Mouse (Mus musculus) cerebellum, adult (tissue): ENCODE measurements around the gene Cav1.

Experiments
- ATAC-seq: cut with Nextera tagmentation; 2 replicates; pipeline ENCODE4 v1.9.2; 2017; ENCODE audit warnings: mild to moderate bottlenecking, moderate library complexity, mixed read lengths; ENCODE audit not compliant: insufficient number of reproducible peaks, low FRiP score, low TSS enrichment

Gene Cav1

GRCm38 (mm10) chr6:17316294-17317166 lies 10.4 kb downstream of the Cav1 start:
- ATAC-seq = no peak

DNA sequence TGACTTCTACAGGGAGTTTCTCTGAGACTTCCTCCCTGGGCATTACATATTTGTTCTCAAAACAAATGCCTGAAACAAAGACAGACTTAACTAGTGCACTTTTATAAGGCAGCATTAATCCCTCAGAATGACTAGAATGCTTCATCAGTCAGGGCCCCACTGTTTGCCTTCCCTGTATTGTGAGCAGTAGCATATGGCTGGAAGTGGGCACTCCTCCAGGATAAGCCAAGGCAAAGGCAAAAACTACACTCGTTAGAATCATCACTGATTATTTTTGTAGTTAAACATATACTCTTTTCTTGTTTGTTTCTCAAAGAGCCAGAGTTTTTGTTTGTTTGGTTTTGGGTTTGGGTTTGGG lies 11.0 kb downstream of the Cav1 start:
- no peak for ATAC-seq

GRCm38 (mm10) chr6:17317944-17318343 lies 11.8 kb downstream of the Cav1 start:
- no peak for ATAC-seq

- no peak for ATAC-seq
These were observed 15.8 kb downstream of the Cav1 start for GRCm38 (mm10) chr6:17321976-17322375.

- no peak for ATAC-seq
These were observed 21.1 kb downstream of the Cav1 start for GRCm38 (mm10) chr6:17327216-17327615.

- no peak for ATAC-seq
These were observed 23.7 kb downstream of the Cav1 start for GRCm38 (mm10) chr6:17329801-17330200.

- no peak for ATAC-seq
These were observed 31.6 kb downstream of the Cav1 start for GRCm38 (mm10) chr6:17337724-17338123.

DNA sequence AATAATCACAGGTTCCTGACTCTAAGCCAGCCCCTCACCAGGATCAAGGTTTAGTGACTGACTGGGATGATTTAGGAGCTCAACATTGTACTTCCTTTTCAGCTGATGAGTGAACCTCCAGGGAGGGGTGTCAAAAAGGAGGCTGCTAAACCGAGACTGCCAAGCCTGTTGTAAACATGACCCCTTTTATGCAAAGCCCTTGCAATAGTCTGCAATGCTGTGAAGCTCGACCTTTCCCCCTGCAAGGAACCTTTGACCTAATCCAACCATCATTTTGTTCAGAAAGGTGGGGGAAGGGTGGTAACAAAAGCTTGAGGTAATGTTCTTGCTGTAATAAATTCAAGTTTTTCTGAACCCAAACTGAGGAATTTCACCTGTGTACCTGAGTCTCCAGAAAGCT lies 34.3 kb downstream of the Cav1 start:
- no peak for ATAC-seq

DNA sequence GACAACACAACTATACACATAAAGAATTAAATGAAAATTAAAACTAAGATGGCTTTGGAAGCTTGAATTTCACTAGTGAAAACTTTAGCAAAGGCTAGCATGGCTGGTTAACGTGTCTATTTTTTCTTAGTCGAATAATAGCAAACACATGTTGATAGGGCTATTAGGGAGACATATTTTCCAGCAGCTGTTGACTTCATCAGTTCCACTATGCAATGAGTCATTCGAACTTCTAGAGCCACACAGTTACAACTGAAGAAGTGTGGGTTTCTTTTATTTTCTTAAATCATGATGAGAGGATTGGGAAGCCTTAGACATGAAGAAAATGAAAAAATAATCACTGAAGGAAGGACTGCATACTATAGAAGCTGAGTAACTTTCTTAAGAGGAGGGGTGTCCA lies 41.9 kb downstream of the Cav1 start:
- ATAC-seq = no peak

DNA sequence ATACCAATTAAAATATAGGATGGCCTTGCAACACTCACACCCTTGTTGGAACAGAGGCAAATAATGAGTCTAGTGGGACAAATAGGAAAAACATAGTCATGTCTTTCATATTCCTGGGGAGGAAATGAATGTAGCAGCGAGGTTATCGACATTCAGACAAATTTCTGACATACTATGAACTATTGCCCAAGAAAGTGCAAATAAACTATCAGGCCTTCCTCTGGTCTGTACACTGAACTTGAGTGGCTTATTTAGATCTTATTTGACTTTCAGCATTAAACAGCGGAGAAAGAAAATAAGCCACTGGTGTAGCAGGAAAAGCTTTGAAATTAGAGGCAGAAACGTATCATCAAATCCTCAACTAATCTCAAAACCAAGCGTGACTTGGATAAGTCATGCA lies 44.7 kb downstream of the Cav1 start:
- no peak for ATAC-seq

- peak; percentile 45; the same call in 1 of the 2 replicates for ATAC-seq
These were observed 53.0 kb downstream of the Cav1 start for GRCm38 (mm10) chr6:17358896-17359690.

DNA sequence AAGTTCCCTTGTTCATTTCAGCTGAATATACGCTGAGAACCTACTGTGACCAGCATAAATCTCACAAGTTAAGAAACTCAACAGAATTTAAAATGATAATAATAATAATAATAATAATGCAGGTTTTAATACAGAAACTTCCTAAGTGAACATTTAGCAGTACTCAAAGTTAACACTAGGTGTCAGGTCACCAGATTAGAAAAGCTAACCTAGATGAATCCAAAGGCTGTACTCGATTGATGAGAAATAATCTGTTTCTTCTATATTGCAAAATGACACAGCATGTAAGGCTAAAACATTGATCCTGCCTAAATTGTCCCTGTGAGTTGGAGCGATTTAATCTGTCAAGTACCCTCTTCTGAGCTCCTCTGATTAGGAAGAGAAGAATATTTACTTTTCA lies 56.6 kb downstream of the Cav1 start:
- ATAC-seq = no peak

- ATAC-seq = no peak
These were observed 57.5 kb downstream of the Cav1 start for GRCm38 (mm10) chr6:17363446-17364179.

- no peak for ATAC-seq
These were observed 68.2 kb downstream of the Cav1 start for GRCm38 (mm10) chr6:17374326-17374725.

DNA sequence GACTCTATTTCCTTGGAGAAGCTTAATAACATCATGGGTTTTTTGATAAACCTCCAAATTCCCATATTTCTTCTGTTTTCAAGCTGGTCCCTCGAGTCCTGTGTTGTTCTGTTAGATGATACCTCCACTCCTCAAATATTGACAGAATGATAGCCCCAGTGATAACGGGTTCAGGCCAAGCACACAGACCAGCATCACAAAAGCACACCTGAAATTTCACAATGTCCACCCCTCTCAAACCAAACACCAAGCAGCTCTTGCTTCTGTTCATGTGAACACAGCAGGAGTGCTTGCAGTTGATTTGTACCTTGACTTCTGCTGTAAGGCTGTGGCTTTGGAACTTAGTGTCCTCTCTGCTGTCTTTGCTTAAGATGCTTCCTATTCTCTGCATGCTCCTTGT lies 71.2 kb downstream of the Cav1 start:
- no peak for ATAC-seq

DNA sequence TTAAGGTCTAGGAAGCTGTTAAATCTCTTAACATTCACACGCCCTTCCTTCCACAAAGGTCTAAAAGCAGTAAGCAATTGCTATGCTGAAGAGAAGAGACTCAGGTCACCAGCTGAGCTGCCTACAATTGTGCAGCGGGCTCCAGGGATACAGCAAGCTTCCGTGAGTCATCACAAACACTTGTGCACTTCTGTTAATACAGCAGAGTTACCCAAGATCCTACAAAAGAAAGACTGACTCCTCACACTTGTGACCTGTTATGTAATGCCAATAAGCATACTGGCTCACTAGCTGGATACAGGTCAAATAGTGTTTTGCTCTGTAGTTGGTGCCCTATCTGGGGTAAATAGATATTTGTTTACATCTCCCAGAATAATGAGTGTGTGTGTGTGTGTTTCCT lies 74.0 kb downstream of the Cav1 start:
- ATAC-seq = no peak

DNA sequence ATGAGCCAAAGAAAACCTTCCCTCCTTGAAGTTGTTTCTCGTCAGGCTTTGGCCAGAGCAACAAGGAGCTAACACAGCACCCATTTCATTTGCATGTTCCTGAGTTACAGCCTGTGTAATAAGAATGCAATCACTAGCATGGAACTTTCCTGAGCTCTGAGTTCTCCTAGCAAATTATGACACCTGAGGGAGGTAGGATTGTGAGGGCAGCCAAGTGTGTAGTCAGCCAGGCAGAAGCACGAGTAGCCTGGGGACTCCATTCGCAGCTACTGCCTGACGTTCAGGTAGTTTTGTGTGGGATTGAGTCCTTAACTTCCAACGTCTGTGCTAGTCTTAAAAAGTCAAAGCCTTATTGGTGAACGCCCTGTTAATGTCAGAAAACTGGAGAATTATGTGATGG lies 75.6 kb downstream of the Cav1 start:
- ATAC-seq = no peak

DNA sequence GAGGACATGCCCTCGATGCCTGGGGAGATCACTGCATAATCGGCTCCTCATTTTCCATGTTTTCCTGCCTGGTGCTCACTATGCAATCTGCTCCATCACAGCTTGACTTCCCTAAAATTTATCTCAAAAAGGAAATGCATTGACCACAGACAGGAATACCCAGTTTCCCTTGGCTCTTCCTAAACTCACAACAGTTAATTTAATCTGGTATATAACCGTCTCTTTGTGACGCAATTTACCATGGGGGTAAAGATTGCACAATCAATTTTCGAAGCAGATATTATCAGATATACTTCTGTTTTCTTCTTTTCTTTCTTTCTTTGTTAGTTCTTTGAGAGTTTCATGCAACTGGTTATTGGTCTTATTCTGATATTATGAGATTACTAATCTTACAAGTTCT lies 79.4 kb downstream of the Cav1 start:
- no peak for ATAC-seq

- ATAC-seq = no peak
These were observed 82.0 kb downstream of the Cav1 start for GRCm38 (mm10) chr6:17387991-17388710.
